Mouse (Mus musculus) lung, adult 2 months (tissue): Measurements from ENCODE around the gene Hic2. TPM values are rescaled to one million over a fixed set of nuclear protein-coding genes. Genes with fewer than 3 reads are reported as not detected.
A peak's percentile ranks its signal among the peaks of the same experiment; 100 is the strongest.

Experiments
- DNase-seq: peaks from one replicate; pipeline ENCODE4 v3.0.0; 2022
- H3K4me1 ChIP-seq: fragments of 200-500 bp; 2 replicates; pipeline ENCODE4 v1.6.1; 2011; ENCODE audit warnings: low read length; ENCODE audit not compliant: control insufficient read depth, insufficient read depth
- H3K4me3 ChIP-seq: fragments of 200-500 bp; replicated peaks from 2 replicates; pipeline ENCODE3; 2011; ENCODE audit warnings: low read depth, mild to moderate bottlenecking, control low read depth, low read length; ENCODE audit errors: extremely low read depth
- CTCF ChIP-seq: fragments of 200-500 bp; IDR thresholded peaks from 2 replicates; pipeline ENCODE4 v1.5.1; 2011; ENCODE audit warnings: mild to moderate bottlenecking, low read length, control low read depth; ENCODE audit not compliant: insufficient read depth
- POLR2A ChIP-seq: fragments of 200-500 bp; IDR thresholded peaks from 2 replicates; pipeline ENCODE4 v1.6.1; 2011; ENCODE audit warnings: low read depth, mild to moderate bottlenecking, control low read depth, low read length, borderline replicate concordance; ENCODE audit errors: extremely low read depth
- WGBS: fragments of 180-500 bp; shearing (Covaris S2); methylation state at CpG from one replicate; pipeline ENCODE4 v1.1.7; 2018; 5-methylcytosine and 5-hydroxymethylcytosine counted together
- polyA plus RNA-seq: library from polyadenylated mRNA; depleted of rRNA; stranded (reverse); fragments of >200 nt; gene quantifications from 2 replicates; pipeline ENCODE4 v1.2.3, GENCODE M21; 2012

Gene Hic2
- polyA plus RNA-seq, 1 experiment = 2.2 TPM

DNA sequence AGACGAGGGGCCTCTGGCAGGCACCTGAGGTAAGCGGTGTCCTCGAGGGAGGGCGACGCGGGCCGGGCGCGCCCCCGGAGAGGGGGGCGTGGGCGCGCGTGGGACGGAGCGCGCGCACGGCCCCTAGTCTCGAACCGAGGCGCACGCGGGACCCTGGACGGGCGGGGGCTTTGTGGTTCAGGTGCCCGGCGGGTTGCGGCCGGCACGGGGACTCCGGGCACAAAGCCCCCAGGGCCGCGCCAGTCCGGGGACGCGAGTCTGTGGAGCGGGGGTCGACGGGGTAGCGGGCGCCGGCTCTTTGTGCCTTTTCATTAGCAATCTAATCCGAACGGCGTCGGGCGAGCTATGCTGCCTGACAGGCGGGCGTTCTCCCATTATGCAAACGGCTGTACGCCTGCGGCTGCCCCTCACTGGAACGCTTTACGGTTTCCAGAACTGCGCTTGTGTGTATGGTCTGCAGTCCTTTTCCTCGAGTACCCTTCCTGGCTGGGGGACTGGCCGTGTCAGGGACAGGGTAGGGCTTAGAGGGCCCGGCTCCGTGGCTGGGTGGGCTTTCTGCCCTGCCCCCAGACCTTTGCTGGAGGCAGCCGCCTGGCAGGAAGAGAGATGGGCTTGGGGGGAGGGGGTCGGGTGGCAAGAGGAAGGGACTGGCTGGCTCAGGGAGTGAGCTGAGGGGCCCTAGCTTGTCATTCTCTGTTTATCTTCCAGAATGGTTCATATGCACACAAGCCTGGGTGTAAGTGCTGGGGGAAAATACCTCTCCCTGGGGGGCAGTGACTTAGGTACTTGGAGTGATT is 528 bp downstream of the Hic2 start:
- Histone ChIP-seq H3K4me1 (peaks cover 2% of the 10 kb centered on the region; the same call in 1 of the 2 replicates), H3K4me3 (peak overlapping the region; percentile 73)
- WGBS = 1% methylated on average over 62 of the region's 62 CpGs
- DNase-seq = peak; percentile 42
- TF ChIP-seq CTCF = no peak
- no peak for TF ChIP-seq POLR2A

DNA sequence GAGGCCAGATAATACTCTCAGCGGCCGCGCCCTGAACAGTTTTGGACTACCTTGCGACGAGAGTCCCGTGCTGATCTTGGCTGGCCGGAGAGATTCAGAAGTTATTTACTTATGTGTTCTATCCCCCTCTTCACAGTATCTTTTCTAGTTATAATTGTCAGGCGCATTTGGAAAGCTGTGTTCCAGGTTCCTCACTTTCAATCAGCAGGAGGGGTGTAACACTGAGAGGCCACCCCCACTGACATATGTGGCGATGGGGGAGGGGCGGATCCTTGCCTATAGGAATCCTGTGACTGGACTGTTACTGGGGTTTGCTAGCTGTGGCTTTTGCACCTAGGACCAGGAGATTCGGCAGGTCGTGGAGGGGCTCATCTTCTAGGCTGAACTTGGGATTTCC is 1.1 kb downstream of the Hic2 start:
- H3K4me3 ChIP-seq = no peak overlapping the region
- TF ChIP-seq POLR2A (no peak), CTCF (no peak)
- 6% methylated on average over 12 of the region's 12 CpGs for WGBS
- peaks cover 2% of the 10 kb centered on the region; the same call in 1 of the 2 replicates for H3K4me1 ChIP-seq
- DNase-seq = no peak

- WGBS = 19% methylated on average over 9 of the region's 9 CpGs
- H3K4me3 ChIP-seq = no peak overlapping the region
- peaks cover 2% of the 10 kb centered on the region; the same call in 1 of the 2 replicates for H3K4me1 ChIP-seq
- peak; percentile 46 for DNase-seq
- TF ChIP-seq CTCF (no peak), POLR2A (no peak)
Observed at GRCm38 (mm10) chr16:17234916-17235665, 1.7 kb downstream of the Hic2 start.

DNA sequence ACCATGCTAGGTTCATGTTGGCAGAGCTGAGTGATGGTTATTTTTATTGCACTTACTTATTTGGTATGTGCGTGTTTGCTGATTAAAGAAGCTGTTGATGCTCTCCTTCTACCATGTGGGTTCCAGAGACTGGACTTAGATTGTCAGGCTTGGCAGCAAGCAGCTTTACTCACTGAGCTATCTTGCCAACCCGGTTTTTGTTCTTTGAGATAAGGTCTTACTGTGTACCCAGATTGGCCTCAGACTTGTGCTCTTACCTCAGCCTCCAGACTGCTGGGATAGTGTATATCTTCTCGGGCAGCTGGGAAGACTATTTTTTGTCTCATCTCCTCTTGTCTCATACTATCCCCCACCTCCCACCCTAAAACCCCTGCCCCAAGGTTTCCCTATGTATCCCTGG is 4.3 kb downstream of the Hic2 start:
- peaks cover 2% of the 10 kb centered on the region; the same call in 1 of the 2 replicates for H3K4me1 ChIP-seq
- TF ChIP-seq POLR2A = no peak
- TF ChIP-seq CTCF = no peak
- DNase-seq = no peak
- 70% methylated on average over 3 of the region's 3 CpGs for WGBS
- no peak overlapping the region for H3K4me3 ChIP-seq

DNA sequence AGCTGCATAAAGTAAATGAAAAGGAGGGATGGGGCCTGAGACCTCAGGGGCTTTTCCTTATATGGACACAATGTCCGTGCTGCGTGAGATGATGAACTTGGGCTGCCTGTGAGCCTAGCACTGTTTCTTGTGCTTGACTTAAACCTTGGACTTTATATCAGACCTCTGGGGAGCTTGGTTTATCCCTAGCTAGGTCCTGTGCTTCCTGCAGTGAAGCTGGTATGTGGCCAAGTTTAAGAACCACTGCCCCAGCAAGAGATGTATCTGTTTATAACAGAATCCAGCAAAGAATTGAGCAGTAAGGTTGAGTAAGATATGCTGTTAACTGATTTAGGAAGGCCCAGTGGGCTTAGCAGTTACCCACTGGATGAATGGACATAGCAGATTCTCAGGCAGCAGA is 6.0 kb downstream of the Hic2 start:
- WGBS = 72% methylated on average over 2 of the region's 2 CpGs
- TF ChIP-seq CTCF = no peak
- TF ChIP-seq POLR2A = no peak
- no peak for DNase-seq

GRCm38 (mm10) chr16:17243731-17244130 is 10.4 kb downstream of the Hic2 start:
- WGBS = 10% methylated on average over 1 of the region's 1 CpGs
- DNase-seq = no peak
- TF ChIP-seq POLR2A (no peak), CTCF (no peak)
- Histone ChIP-seq H3K4me1 (no peaks in the 10 kb centered on the region), H3K4me3 (no peak overlapping the region)

More for the DNA sequence above, 6.0 kb downstream of the Hic2 start:
- Histone ChIP-seq H3K4me3 (no peak overlapping the region), H3K4me1 (peaks cover 2% of the 10 kb centered on the region; the same call in 1 of the 2 replicates)

GRCm38 (mm10) chr16:17244996-17245395 is 11.6 kb downstream of the Hic2 start:
- no peak overlapping the region for H3K4me3 ChIP-seq
- WGBS = 67% methylated on average over 1 of the region's 1 CpGs
- no peak for DNase-seq
- TF ChIP-seq POLR2A = no peak
- TF ChIP-seq CTCF = no peak
- H3K4me1 ChIP-seq = no peaks in the 10 kb centered on the region

DNA sequence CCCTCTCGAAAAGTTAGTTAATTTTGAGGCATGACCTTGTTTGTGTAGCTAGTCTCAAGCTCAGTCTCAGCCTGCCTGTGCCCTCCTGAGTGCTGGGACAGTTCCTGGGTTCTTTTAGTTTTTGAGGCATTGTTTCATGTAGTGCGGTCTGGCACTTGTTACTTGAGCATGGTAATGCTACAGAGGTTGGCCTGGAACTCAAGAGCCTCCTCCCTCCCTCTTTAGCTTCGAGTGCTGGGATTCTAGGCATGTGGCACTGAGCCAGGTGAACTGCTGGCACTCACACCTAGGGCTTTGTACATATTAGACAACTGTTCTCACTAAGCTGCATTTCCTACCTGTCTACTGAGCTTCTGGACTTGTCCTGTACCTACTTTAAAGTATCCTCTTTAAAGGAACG is 14.4 kb downstream of the Hic2 start:
- Histone ChIP-seq H3K4me3 (no peak overlapping the region), H3K4me1 (no peaks in the 10 kb centered on the region)
- DNase-seq = peak; percentile 75
- TF ChIP-seq POLR2A (no peak), CTCF (no peak)
- 51% methylated on average over 4 of the region's 4 CpGs for WGBS

- no peak for DNase-seq
- H3K4me1 ChIP-seq = no peaks in the 10 kb centered on the region
- 44% methylated on average over 6 of the region's 6 CpGs for WGBS
- H3K4me3 ChIP-seq = no peak overlapping the region
- TF ChIP-seq CTCF (no peak), POLR2A (no peak)
Observed at GRCm38 (mm10) chr16:17249135-17249534, 15.8 kb downstream of the Hic2 start.

GRCm38 (mm10) chr16:17251539-17251938 is 18.2 kb downstream of the Hic2 start:
- H3K4me1 ChIP-seq = no peaks in the 10 kb centered on the region
- DNase-seq = peak; percentile 87

More at GRCm38 (mm10) chr16:17251539-17251938, 18.2 kb downstream of the Hic2 start:
- no peak for TF ChIP-seq CTCF
- TF ChIP-seq POLR2A = no peak
- no peak overlapping the region for H3K4me3 ChIP-seq
- WGBS = 42% methylated on average over 3 of the region's 3 CpGs
